Comparison of ENCODE assay signal across 21 mouse cellular contexts in genomic region chr7:135705083-135705482, GRCm38 (mm10). TPM values are rescaled to one million over a fixed set of nuclear protein-coding genes. Genes with fewer than 3 reads are reported as not detected.
DNase-seq lines count a peak whose midpoint lies in the region; ATAC-seq and TF ChIP-seq lines count a peak whose summit lies in the region.
"Had no signal": no experiment of that assay in that cellular context is flagged by ENCODE, and none has a peak within 500 bp of the region (broad histone marks: within the 10 kb centered on the region; RNA-seq: fewer than 3 reads in every experiment).

No protein-coding gene starts in this region.

- no peak for TF ChIP-seq CTCF in bone marrow macrophage, adult 2 months (IDR thresholded peaks at IDR 0.05; ENCODE audit: low read depth, low read length)

- H3K27ac ChIP-seq in liver, embryonic 15.5 days (replicated peaks) = peak overlapping the region; percentile 56; the same call in 1 of the 2 replicates
- no peak overlapping the region for H3K27ac ChIP-seq in liver, embryonic 11.5 days (ENCODE audit: low read depth, low read length)
- H3K27ac ChIP-seq in bone marrow macrophage, adult 2 months (ENCODE audit: insufficient read depth, low read depth, low read length) = peak overlapping the region; percentile 36; the same call in 1 of the 2 replicates
- H3K27ac ChIP-seq in kidney, embryonic 15.5 days = no peak overlapping the region
- H3K27ac ChIP-seq: embryonic facial prominence, embryonic 12.5 days; forebrain, embryonic 12.5 days; gastrocnemius, adult 2 months; heart, embryonic 13.5 days; hindbrain, embryonic 12.5 days had no signal

- H3K9ac ChIP-seq in liver, embryonic 15.5 days = no peak overlapping the region
- H3K9ac ChIP-seq in liver, embryonic 11.5 days (ENCODE audit: low read depth, low read length) = no peak overlapping the region
- no peak overlapping the region for H3K9ac ChIP-seq in kidney, embryonic 15.5 days
- H3K9ac ChIP-seq: embryonic facial prominence, embryonic 12.5 days; forebrain, embryonic 12.5 days; heart, embryonic 13.5 days; hindbrain, embryonic 12.5 days had no signal

- no peak for ATAC-seq in liver, embryonic 15.5 days (ENCODE audit: insufficient read depth)
- ATAC-seq in liver, embryonic 11.5 days (replicated peaks; ENCODE audit: low FRiP score) = no peak
- peak; percentile 63 to 78 for ATAC-seq in hematopoietic stem cell, adult 5-6 weeks (replicated peaks in 1 of 2; ENCODE audit: insufficient read depth in 1 of 2, low FRiP score in 2 of 2, low TSS enrichment in 1 of 2, low read depth in 1 of 2, poor library complexity in 2 of 2, severe bottlenecking in 2 of 2)
- ATAC-seq in neutrophil, adult 5-6 weeks (ENCODE audit: extremely low read depth, insufficient number of reproducible peaks, low FRiP score, poor library complexity, severe bottlenecking) = 0 out of 2 replicates have a peak, but pooled peaks have one; percentile 33
- no peak for ATAC-seq in kidney, embryonic 15.5 days (replicated peaks; ENCODE audit: low FRiP score)
- ATAC-seq: forebrain, embryonic 16.5 days; hindbrain, embryonic 16.5 days; inflammation-experienced regulatory T-cells, adult 6 months had no signal

- no peak for TF ChIP-seq POLR2A in bone marrow macrophage, adult 2 months (IDR thresholded peaks at IDR 0.05; ENCODE audit: borderline replicate concordance, low read depth, low read length)

- WGBS in liver, embryonic 15.5 days (ENCODE audit: insufficient replicate concordance) = 55% methylated on average over 1 of the region's 1 CpGs
- 88% methylated on average over 1 of the region's 1 CpGs for WGBS in liver, embryonic 11.5 days
- WGBS in kidney, embryonic 15.5 days = 86% methylated on average over 1 of the region's 1 CpGs

- peaks cover 23% of the 10 kb centered on the region for H3K4me1 ChIP-seq in liver, embryonic 15.5 days (replicated peaks)
- H3K4me1 ChIP-seq in liver, embryonic 11.5 days (replicated peaks; ENCODE audit: control insufficient read depth, insufficient read depth, low read length) = no peaks in the 10 kb centered on the region
- H3K4me1 ChIP-seq in bone marrow macrophage, adult 2 months (ENCODE audit: control insufficient read depth, insufficient read depth, low read length) = peaks cover 36% of the 10 kb centered on the region
- no peaks in the 10 kb centered on the region for H3K4me1 ChIP-seq in kidney, embryonic 15.5 days
- H3K4me1 ChIP-seq: embryonic facial prominence, embryonic 12.5 days; forebrain, embryonic 12.5 days; hindbrain, embryonic 12.5 days had no signal

- no peaks in the 10 kb centered on the region for H3K9me3 ChIP-seq in liver, embryonic 15.5 days (replicated peaks)
- no peaks in the 10 kb centered on the region for H3K9me3 ChIP-seq in liver, embryonic 11.5 days (ENCODE audit: control insufficient read depth, low read length)
- H3K9me3 ChIP-seq in kidney, embryonic 15.5 days (replicated peaks) = no peaks in the 10 kb centered on the region
- H3K9me3 ChIP-seq: embryonic facial prominence, embryonic 12.5 days; forebrain, embryonic 12.5 days; heart, embryonic 13.5 days; hindbrain, embryonic 12.5 days had no signal

- H3K4me3 ChIP-seq in liver, embryonic 15.5 days (replicated peaks) = no peak overlapping the region
- H3K4me3 ChIP-seq in liver, embryonic 11.5 days (ENCODE audit: low read depth, low read length) = no peak overlapping the region
- no peak overlapping the region for H3K4me3 ChIP-seq in bone marrow macrophage, adult 2 months (ENCODE audit: insufficient read depth, low read length)
- H3K4me3 ChIP-seq in kidney, embryonic 15.5 days (replicated peaks) = no peak overlapping the region
- H3K4me3 ChIP-seq: embryonic facial prominence, embryonic 12.5 days; forebrain, embryonic 12.5 days; gastrocnemius, adult 2 months; heart, embryonic 13.5 days; hindbrain, embryonic 12.5 days had no signal

- no peak overlapping the region for H3K4me2 ChIP-seq in liver, embryonic 15.5 days
- H3K4me2 ChIP-seq in liver, embryonic 11.5 days = no peak overlapping the region
- no peak overlapping the region for H3K4me2 ChIP-seq in kidney, embryonic 15.5 days
- H3K4me2 ChIP-seq: embryonic facial prominence, embryonic 12.5 days; forebrain, embryonic 12.5 days; heart, embryonic 13.5 days; hindbrain, embryonic 12.5 days had no signal

- DNase-seq in liver, embryonic 11.5 days (ENCODE audit: low spot score) = no peak
- DNase-seq in cerebellum, postnatal 4 days (ENCODE audit: low spot score in 2 of 2) = no peak
- DNase-seq: adrenal gland, postnatal 10 days; cerebellum, adult 2 months; cerebellum, postnatal 10 days; gastrocnemius, adult 2 months; gastrocnemius, postnatal 25 days; heart, adult 18-20 months; heart, postnatal 36 days had no signal

- no peaks in the 10 kb centered on the region for H3K27me3 ChIP-seq in liver, embryonic 15.5 days
- H3K27me3 ChIP-seq in liver, embryonic 11.5 days (replicated peaks; ENCODE audit: control insufficient read depth, insufficient read depth, low read length) = no peaks in the 10 kb centered on the region
- H3K27me3 ChIP-seq in kidney, embryonic 15.5 days = no peaks in the 10 kb centered on the region
- H3K27me3 ChIP-seq: embryonic facial prominence, embryonic 12.5 days; forebrain, embryonic 12.5 days; heart, embryonic 13.5 days; hindbrain, embryonic 12.5 days had no signal

- peaks cover 100% of the 10 kb centered on the region for H3K36me3 ChIP-seq in liver, embryonic 15.5 days (replicated peaks)
- H3K36me3 ChIP-seq in liver, embryonic 11.5 days (ENCODE audit: control insufficient read depth, insufficient read depth, low read length) = peaks cover 90% of the 10 kb centered on the region
- H3K36me3 ChIP-seq in kidney, embryonic 15.5 days = peaks cover 96% of the 10 kb centered on the region

RNA-seq across cellular contexts. Expression of gene Mki67, which starts 11.1 kb away (rescaled TPM):
- 99.4 and 99.7 TPM in 2 replicates for polyA plus RNA-seq in liver, embryonic 15.5 days (2015; fragmentation: Nextera tagmentation; extraction: Ambion mirVana)
- polyA plus RNA-seq in liver, embryonic 11.5 days (2014; fragmentation: Nextera tagmentation; extraction: Ambion mirVana) = 75.1 and 79.3 TPM in 2 replicates
- 92.5 and 110 TPM in 2 replicates for polyA plus RNA-seq in bone marrow macrophage, adult 2 months (2012; ENCODE audit: insufficient read depth, insufficient read length, missing spikeins)
- total RNA-seq in hematopoietic stem cell, adult 5-6 weeks (2017) = 229 and 235 TPM in 2 replicates
- total RNA-seq in neutrophil, adult 5-6 weeks (2017) = 2.2 and 2.7 TPM in 2 replicates
- 38.7 and 41.8 TPM in 2 replicates for polyA plus RNA-seq in kidney, embryonic 15.5 days (2015; fragmentation: Nextera tagmentation; extraction: Ambion mirVana)

Comparison
In these comparisons a context has a peak if more than half of its experiments do, and no peak if none do; other contexts are left out.
1. H3K27ac ChIP-seq: peak in liver, embryonic 15.5 days (single experiment) and bone marrow macrophage, adult 2 months (single experiment); none in liver, embryonic 11.5 days (single experiment) and kidney, embryonic 15.5 days (single experiment).
2. ATAC-seq: peak in hematopoietic stem cell, adult 5-6 weeks (2 of 2) and neutrophil, adult 5-6 weeks (single experiment); none in liver, embryonic 15.5 days (single experiment), liver, embryonic 11.5 days (single experiment) and kidney, embryonic 15.5 days (single experiment).